Mouse (Mus musculus) hindbrain, embryonic 16.5 days (tissue): Measurements from ENCODE around the gene Actb. TPM values are rescaled to one million over a fixed set of nuclear protein-coding genes. Genes with fewer than 3 reads are reported as not detected.

Experiments
- ATAC-seq: fragments of 200-750 bp; cut with Nextera tagmentation; 2 replicates; pipeline ENCODE4 v1.8.0; 2017; ENCODE audit warnings: moderate TSS enrichment, moderate library complexity
- H3K27ac ChIP-seq: fragments of 300-500 bp; sonication (generic); 2 replicates; pipeline ENCODE4 v1.5.1; 2014; ENCODE audit warnings: low read depth, mild to moderate bottlenecking, control low read depth, low read length, moderate library complexity
- H3K27me3 ChIP-seq: fragments of 300-500 bp; sonication (generic); replicated peaks from 2 replicates; pipeline ENCODE4 v1.6.1; 2014; ENCODE audit warnings: low read length; ENCODE audit not compliant: control insufficient read depth, insufficient read depth
- H3K36me3 ChIP-seq: fragments of 300-500 bp; sonication (generic); 2 replicates; pipeline ENCODE4 v1.6.1; 2014; ENCODE audit warnings: mild to moderate bottlenecking, low read length, moderate library complexity, mixed read lengths; ENCODE audit not compliant: control insufficient read depth, insufficient read depth
- H3K4me1 ChIP-seq: fragments of 300-500 bp; sonication (generic); 2 replicates; pipeline ENCODE4 v1.6.1; 2014; ENCODE audit warnings: low read depth, low read length; ENCODE audit not compliant: control insufficient read depth, insufficient read depth
- H3K4me2 ChIP-seq: fragments of 300-500 bp; sonication (generic); 2 replicates; pipeline ENCODE4 v1.6.1; 2014; ENCODE audit warnings: mild to moderate bottlenecking, low read length, control low read depth, moderate library complexity
- H3K4me3 ChIP-seq: fragments of 300-500 bp; sonication (generic); 2 replicates; pipeline ENCODE4 v1.5.1; 2014; ENCODE audit warnings: mild to moderate bottlenecking, low read length, control low read depth, moderate library complexity
- H3K9ac ChIP-seq: fragments of 300-500 bp; sonication (generic); 2 replicates; pipeline ENCODE4 v1.6.1; 2014; ENCODE audit warnings: low read depth, mild to moderate bottlenecking, control low read depth, low read length, moderate library complexity
- H3K9me3 ChIP-seq: fragments of 300-500 bp; sonication (generic); 2 replicates; pipeline ENCODE4 v1.6.1; 2014; ENCODE audit warnings: mild to moderate bottlenecking, low read length, moderate library complexity; ENCODE audit not compliant: control insufficient read depth
- WGBS: fragments of 180-500 bp; shearing (Covaris S2); extraction: QIAGEN DNeasy Blood & Tissue Kit; methylation state at CpG from one replicate; pipeline ENCODE4 v1.1.7; 2014; 5-methylcytosine and 5-hydroxymethylcytosine counted together
- polyA plus RNA-seq: library from polyadenylated mRNA; unstranded; fragments of >200 nt; fragmentation: Nextera tagmentation; extraction: Ambion mirVana; gene quantifications from 2 replicates; pipeline ENCODE4 v1.2.1, GENCODE M21; 2015

The Actb gene
- polyA plus RNA-seq, 1 experiment from 2014 or later, result 11,512 TPM

DNA sequence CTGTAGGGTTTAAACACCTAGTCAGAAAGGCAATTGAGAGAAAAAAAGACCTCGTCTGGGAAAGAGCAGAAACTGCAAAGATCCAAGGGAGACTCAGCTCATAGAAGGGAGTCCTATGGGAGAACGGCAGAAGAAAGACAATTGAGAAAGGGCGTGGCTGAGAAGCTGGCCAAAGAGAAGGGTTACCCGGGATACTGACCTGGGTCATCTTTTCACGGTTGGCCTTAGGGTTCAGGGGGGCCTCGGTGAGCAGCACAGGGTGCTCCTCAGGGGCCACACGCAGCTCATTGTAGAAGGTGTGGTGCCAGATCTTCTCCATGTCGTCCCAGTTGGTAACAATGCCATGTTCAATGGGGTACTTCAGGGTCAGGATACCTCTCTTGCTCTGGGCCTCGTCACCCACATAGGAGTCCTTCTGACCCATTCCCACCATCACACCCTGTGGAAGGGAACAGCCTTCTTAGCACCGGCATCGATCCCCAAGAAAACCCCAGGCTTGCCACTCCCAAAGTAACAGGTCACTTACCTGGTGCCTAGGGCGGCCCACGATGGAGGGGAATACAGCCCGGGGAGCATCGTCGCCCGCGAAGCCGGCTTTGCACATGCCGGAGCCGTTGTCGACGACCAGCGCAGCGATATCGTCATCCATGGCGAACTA is 1.4 kb downstream of the Actb start:
- Histone ChIP-seq H3K9me3 (no peaks in the 10 kb centered on the region), H3K27ac (peak overlapping the region; percentile 100), H3K9ac (peak overlapping the region; percentile 100), H3K36me3 (peaks cover 36% of the 10 kb centered on the region), H3K4me3 (peak overlapping the region; percentile 90), H3K4me2 (peak overlapping the region; percentile 66), H3K27me3 (no peaks in the 10 kb centered on the region), H3K4me1 (peaks cover 48% of the 10 kb centered on the region)
- WGBS, result 3% methylated on average over 27 of the region's 27 CpGs
- ATAC-seq, result peak; percentile 2; the same call in 1 of the 2 replicates

DNA sequence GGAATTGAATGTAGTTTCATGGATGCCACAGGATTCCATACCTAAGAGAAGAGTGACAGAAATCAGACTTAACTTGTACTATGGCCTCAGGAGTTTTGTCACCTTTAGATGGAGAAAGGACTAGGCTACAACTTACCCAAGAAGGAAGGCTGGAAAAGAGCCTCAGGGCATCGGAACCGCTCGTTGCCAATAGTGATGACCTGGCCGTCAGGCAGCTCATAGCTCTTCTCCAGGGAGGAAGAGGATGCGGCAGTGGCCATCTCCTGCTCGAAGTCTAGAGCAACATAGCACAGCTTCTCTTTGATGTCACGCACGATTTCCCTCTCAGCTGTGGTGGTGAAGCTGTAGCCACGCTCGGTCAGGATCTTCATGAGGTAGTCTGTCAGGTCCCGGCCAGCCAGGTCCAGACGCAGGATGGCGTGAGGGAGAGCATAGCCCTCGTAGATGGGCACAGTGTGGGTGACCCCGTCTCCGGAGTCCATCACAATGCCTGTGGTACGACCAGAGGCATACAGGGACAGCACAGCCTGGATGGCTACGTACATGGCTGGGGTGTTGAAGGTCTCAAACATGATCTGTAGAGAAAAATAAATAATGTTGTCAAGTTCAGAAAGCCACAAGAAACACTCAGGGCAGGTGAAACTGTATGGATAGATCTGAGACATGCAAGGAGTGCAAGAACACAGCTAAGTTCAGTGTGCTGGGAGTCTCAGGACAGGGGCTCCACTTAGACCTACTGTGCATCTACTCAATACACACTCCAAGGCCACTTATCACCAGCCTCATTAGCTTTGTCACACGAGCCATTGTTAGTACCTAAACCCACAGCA is 2.1 kb downstream of the Actb start:
- no peak for ATAC-seq
- Histone ChIP-seq H3K4me1 (peaks cover 47% of the 10 kb centered on the region), H3K9ac (peak overlapping the region; percentile 100), H3K27ac (peak overlapping the region; percentile 100), H3K4me2 (peak overlapping the region; percentile 66), H3K27me3 (no peaks in the 10 kb centered on the region), H3K36me3 (peaks cover 36% of the 10 kb centered on the region), H3K4me3 (peak overlapping the region; percentile 90), H3K9me3 (no peaks in the 10 kb centered on the region)
- WGBS, result 64% methylated on average over 19 of the region's 19 CpGs

DNA sequence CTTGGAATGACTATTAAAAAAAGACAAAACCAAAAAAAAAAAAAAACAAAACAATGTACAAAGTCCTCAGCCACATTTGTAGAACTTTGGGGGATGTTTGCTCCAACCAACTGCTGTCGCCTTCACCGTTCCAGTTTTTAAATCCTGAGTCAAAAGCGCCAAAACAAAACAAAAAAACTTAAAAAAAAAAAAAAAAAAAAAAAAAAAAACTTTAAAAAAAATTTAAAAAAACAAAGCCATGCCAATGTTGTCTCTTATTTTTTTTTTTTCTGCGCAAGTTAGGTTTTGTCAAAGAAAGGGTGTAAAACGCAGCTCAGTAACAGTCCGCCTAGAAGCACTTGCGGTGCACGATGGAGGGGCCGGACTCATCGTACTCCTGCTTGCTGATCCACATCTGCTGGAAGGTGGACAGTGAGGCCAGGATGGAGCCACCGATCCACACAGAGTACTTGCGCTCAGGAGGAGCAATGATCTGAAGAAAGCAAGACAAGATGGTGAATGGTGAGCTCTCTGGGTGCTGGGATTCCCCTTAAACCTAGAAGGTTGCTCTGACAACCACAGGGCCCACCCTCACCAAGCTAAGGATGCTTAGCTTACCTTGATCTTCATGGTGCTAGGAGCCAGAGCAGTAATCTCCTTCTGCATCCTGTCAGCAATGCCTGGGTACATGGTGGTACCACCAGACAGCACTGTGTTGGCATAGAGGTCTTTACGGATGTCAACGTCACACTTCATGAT is 2.9 kb downstream of the Actb start:
- Histone ChIP-seq H3K27ac (no peak overlapping the region), H3K4me3 (peak overlapping the region; percentile 90), H3K9ac (no peak overlapping the region), H3K9me3 (no peaks in the 10 kb centered on the region), H3K4me2 (peak overlapping the region; percentile 66), H3K27me3 (no peaks in the 10 kb centered on the region), H3K4me1 (peaks cover 42% of the 10 kb centered on the region), H3K36me3 (peaks cover 36% of the 10 kb centered on the region)
- no peak for ATAC-seq
- 71% methylated on average over 14 of the region's 14 CpGs for WGBS

DNA sequence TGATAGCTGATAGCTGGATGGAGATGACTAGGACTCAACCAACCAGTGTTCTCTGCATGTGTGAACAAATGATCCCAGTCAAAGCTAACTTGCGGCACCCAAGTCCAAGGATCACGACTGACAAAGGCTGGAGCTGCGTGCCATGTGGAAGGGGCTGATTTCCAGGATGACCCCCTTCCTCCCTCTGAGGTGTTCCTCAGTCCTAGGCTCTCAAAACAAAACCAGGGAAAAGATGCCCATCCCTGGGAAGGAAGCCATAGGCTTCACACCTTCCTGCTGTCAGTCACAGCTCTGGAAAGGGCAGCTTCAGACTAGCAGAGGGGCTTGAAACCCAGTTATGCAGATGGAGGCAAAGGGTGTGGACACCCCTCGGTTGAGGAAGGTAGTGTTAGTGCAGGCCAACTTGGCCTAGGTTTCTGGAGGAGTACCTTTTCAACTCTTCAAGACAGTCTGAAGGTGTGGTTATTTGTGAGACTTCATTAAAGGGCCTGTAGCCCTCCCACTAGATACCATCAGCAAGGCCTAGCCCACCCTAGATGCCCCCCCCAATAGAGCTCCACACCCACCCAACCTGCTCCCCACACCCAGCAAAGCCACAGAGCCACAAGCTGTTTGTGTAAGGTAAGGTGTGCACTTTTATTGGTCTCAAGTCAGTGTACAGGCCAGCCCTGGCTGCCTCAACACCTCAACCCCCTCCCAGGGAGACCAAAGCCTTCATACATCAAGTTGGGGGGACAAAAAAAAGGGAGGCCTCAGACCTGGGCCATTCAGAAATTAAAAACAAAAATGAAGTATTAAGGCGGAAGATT is 3.8 kb downstream of the Actb start:
- peak overlapping the region; percentile 33 for H3K4me2 ChIP-seq
- H3K36me3 ChIP-seq, result peaks cover 36% of the 10 kb centered on the region
- H3K4me1 ChIP-seq, result peaks cover 33% of the 10 kb centered on the region
- no peak overlapping the region for H3K4me3 ChIP-seq
- H3K9ac ChIP-seq, result peak overlapping the region; percentile 25; the same call in 1 of the 2 replicates
- H3K27ac ChIP-seq, result peak overlapping the region; percentile 19
- H3K9me3 ChIP-seq, result no peaks in the 10 kb centered on the region
- no peak for ATAC-seq
- WGBS, result 61% methylated on average over 5 of the region's 5 CpGs
- no peaks in the 10 kb centered on the region for H3K27me3 ChIP-seq

DNA sequence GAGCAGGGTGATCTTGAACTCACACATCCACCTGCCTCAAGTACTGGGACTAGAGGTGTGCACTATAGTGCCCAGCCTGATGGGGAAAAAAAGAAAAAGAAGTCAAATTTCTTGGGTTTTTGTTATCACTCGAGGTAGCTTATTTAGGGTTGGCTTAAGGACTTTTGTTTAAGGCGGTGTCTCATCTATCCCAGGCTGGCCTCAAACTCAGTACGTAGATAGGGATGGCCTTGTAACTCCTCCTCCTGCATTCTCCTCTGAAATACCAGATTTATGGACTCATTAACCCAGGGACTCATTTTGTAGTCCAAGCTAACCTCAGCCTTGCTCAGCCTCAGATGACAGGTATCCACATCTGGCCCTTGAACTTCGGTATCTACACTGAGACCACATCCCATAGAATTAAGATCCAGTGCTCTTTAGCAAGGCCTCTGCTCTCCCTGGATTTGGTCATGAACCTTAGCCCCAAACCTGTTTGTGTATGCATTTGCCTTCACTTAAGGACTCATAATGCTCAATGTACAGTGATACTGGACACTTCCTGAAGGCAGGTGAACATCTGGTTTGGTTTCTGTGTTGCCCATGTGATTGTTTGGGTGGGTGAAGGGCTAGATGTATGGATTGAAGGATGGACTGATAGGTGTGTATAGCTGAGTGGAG is 4.6 kb downstream of the Actb start:
- H3K4me3 ChIP-seq, result no peak overlapping the region
- no peak overlapping the region for H3K4me2 ChIP-seq
- peaks cover 28% of the 10 kb centered on the region for H3K4me1 ChIP-seq
- peak overlapping the region; percentile 25; the same call in 1 of the 2 replicates for H3K9ac ChIP-seq
- H3K9me3 ChIP-seq, result no peaks in the 10 kb centered on the region
- no peak for ATAC-seq
- peak overlapping the region; percentile 19 for H3K27ac ChIP-seq
- no peaks in the 10 kb centered on the region for H3K27me3 ChIP-seq
- WGBS, result 70% methylated on average over 4 of the region's 4 CpGs
- peaks cover 38% of the 10 kb centered on the region for H3K36me3 ChIP-seq

DNA sequence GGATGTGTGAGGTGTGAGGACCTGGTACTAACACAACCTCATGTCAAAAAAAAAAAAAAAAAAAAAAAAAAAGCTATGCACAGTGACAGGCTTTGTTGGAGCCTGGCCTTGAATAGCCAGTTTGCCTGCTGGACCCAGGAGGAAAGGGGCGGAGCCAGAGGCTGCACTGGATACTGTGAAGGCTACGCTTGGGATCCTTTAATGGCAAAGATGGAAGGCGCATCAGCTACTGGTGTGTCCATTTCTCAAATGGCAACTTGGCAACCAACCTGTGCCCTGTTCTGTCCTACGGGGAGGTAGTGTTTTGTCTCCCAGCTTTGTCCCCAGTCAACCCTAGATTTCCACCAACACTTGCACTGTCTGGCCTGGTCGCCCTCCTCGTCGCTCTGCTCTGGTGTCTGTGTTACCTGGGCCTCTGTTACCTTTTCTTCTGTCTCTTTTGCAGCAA is 5.2 kb downstream of the Actb start:
- Histone ChIP-seq H3K4me3 (no peak overlapping the region), H3K9me3 (no peaks in the 10 kb centered on the region), H3K27ac (no peak overlapping the region), H3K36me3 (peaks cover 38% of the 10 kb centered on the region), H3K27me3 (no peaks in the 10 kb centered on the region), H3K4me2 (no peak overlapping the region), H3K9ac (no peak overlapping the region), H3K4me1 (peaks cover 28% of the 10 kb centered on the region)
- WGBS, result 82% methylated on average over 7 of the region's 7 CpGs
- no peak for ATAC-seq

DNA sequence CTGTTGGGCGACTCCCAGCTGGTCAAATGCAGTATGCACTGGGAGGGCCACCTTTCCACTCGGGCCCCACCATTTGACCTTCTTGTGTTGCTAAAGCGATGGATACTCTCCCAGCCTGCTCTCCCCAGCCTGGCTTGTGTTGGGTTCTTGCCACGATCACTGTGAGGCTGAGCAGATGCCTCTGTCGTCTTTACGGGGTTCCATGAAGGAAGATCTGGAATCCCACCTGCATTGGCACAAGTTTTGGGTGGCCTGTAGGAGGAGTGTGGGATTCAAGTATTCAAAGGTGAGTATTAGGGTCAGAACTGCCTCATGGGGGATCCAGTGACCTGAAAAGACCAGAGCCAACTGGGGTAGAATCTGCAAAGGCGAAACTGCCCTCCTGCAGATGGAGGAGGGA is 5.9 kb downstream of the Actb start:
- Histone ChIP-seq H3K4me3 (no peak overlapping the region), H3K36me3 (peaks cover 38% of the 10 kb centered on the region), H3K9me3 (no peaks in the 10 kb centered on the region), H3K4me1 (peaks cover 28% of the 10 kb centered on the region), H3K4me2 (no peak overlapping the region), H3K27ac (no peak overlapping the region), H3K27me3 (no peaks in the 10 kb centered on the region), H3K9ac (no peak overlapping the region)
- 89% methylated on average over 7 of the region's 7 CpGs for WGBS
- ATAC-seq, result no peak

DNA sequence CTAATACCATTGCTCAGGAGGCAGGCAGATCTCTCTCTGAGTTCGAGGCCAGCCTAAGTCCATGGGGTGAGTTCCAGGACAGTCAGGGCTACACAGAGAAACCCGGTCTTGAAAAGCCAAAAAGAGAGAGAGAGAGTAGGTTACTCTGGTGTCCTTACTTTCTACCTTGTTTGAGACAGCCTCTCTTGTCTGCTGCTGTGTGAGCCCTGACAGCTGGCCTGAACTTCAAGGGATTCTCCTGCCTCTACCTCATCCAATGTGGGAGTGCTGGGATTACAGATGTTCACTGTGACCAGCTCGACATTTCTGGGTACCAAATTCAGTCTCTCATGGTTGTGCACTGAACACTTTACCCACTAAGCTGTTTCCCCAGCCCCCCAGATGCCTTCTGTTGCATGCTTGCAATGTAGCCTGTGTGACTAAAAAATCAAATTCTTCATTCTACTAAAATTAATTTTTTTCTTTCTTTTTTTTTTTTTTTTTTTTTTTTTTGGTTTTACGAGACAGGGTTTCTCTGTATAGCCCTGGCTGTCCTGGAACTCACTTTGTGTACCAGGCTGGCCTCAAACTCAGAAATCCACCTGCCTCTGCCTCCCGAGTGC is 6.5 kb downstream of the Actb start:
- ATAC-seq, result no peak
- Histone ChIP-seq H3K4me1 (peaks cover 30% of the 10 kb centered on the region), H3K27me3 (no peaks in the 10 kb centered on the region), H3K36me3 (peaks cover 35% of the 10 kb centered on the region), H3K27ac (no peak overlapping the region), H3K9ac (no peak overlapping the region), H3K4me3 (no peak overlapping the region), H3K4me2 (no peak overlapping the region), H3K9me3 (no peaks in the 10 kb centered on the region)
- 84% methylated on average over 5 of the region's 5 CpGs for WGBS
